Mouse (Mus musculus): ENCODE results near the gene Inf2. TPM values are rescaled to one million over a fixed set of nuclear protein-coding genes. Genes with fewer than 3 reads are reported as not detected.

Gene Inf2
- total and polyA plus RNA-seq, 2 experiments from 2014 or later = 2.7 to 17.1 TPM

GRCm38 (mm10) chr12:112592985-112593734, 4.6 kb downstream of the Inf2 start:
- Histone ChIP-seq H3K9me3 (replicated peaks; ENCODE audit: control insufficient read depth, low read length) (no peaks in the 10 kb centered on the region), H3K27me3 (ENCODE audit: control insufficient read depth, insufficient read depth, low read length) (no peaks in the 10 kb centered on the region), H3K9ac (replicated peaks; ENCODE audit: low read depth, low read length) (no peak overlapping the region), H3K4me3 (ENCODE audit: low read depth, low read length) (no peak overlapping the region), H3K27ac (ENCODE audit: low read depth) (peak overlapping the region; percentile 54), H3K4me2 (ENCODE audit: low read depth, low read length) (peak overlapping the region; percentile 16; the same call in 1 of the 2 replicates), H3K4me1 (ENCODE audit: control insufficient read depth, insufficient read depth) (peaks cover 62% of the 10 kb centered on the region), H3K36me3 (replicated peaks; ENCODE audit: control insufficient read depth, insufficient read depth, low read length) (no peaks in the 10 kb centered on the region)
- TF ChIP-seq CTCF (IDR thresholded peaks at IDR 0.05; ENCODE audit: low read depth) (no peak), EP300 (IDR thresholded peaks at IDR 0.05; ENCODE audit: low read depth) (peak; percentile 27; the same call in 1 of the 2 replicates)
- ATAC-seq (ENCODE audit: insufficient read depth, low read depth) (no peak), DNase-seq (ENCODE audit: low spot score) (no peak)
- WGBS = 69% methylated on average over 21 of the region's 21 CpGs

GRCm38 (mm10) chr12:112593951-112594915, 5.6 kb downstream of the Inf2 start:
- no peaks in the 10 kb centered on the region for H3K9me3 ChIP-seq (replicated peaks; ENCODE audit: control insufficient read depth, low read length)
- no peak for ATAC-seq (ENCODE audit: insufficient read depth, low read depth)

GRCm38 (mm10) chr12:112594989-112595388, 6.4 kb downstream of the Inf2 start:
- peak overlapping the region; percentile 54; the same call in 1 of the 2 replicates for H3K27ac ChIP-seq (ENCODE audit: low read depth)
- H3K27me3 ChIP-seq (ENCODE audit: control insufficient read depth, insufficient read depth, low read length) = no peaks in the 10 kb centered on the region
- H3K9me3 ChIP-seq (replicated peaks; ENCODE audit: control insufficient read depth, low read length) = no peaks in the 10 kb centered on the region
- 19% methylated on average over 4 of the region's 4 CpGs for WGBS
- H3K36me3 ChIP-seq (replicated peaks; ENCODE audit: control insufficient read depth, insufficient read depth, low read length) = 0 out of 2 replicates have a peak, but pooled peaks cover 4% of the 10 kb centered on the region
- no peak overlapping the region for H3K4me3 ChIP-seq (ENCODE audit: low read depth, low read length)
- no peak overlapping the region for H3K4me2 ChIP-seq (ENCODE audit: low read depth, low read length)
- TF ChIP-seq EP300 (IDR thresholded peaks at IDR 0.05; ENCODE audit: low read depth) (no peak), CTCF (IDR thresholded peaks at IDR 0.05; ENCODE audit: low read depth) (no peak)
- no peak for DNase-seq (ENCODE audit: low spot score)
- no peak overlapping the region for H3K9ac ChIP-seq (replicated peaks; ENCODE audit: low read depth, low read length)
- H3K4me1 ChIP-seq (ENCODE audit: control insufficient read depth, insufficient read depth) = peaks cover 58% of the 10 kb centered on the region
- no peak for ATAC-seq (ENCODE audit: insufficient read depth, low read depth)

More at GRCm38 (mm10) chr12:112593951-112594915, 5.6 kb downstream of the Inf2 start:
- no peak overlapping the region for H3K4me3 ChIP-seq (ENCODE audit: low read depth, low read length)
- no peak for DNase-seq (ENCODE audit: low spot score)
- H3K4me2 ChIP-seq (ENCODE audit: low read depth, low read length) = no peak overlapping the region
- H3K36me3 ChIP-seq (replicated peaks; ENCODE audit: control insufficient read depth, insufficient read depth, low read length) = no peaks in the 10 kb centered on the region
- peaks cover 61% of the 10 kb centered on the region for H3K4me1 ChIP-seq (ENCODE audit: control insufficient read depth, insufficient read depth)
- no peaks in the 10 kb centered on the region for H3K27me3 ChIP-seq (ENCODE audit: control insufficient read depth, insufficient read depth, low read length)
- TF ChIP-seq EP300 (IDR thresholded peaks at IDR 0.05; ENCODE audit: low read depth) = no peak
- no peak for TF ChIP-seq CTCF (IDR thresholded peaks at IDR 0.05; ENCODE audit: low read depth)
- 59% methylated on average over 16 of the region's 16 CpGs for WGBS
- no peak overlapping the region for H3K9ac ChIP-seq (replicated peaks; ENCODE audit: low read depth, low read length)
- peak overlapping the region; percentile 54 for H3K27ac ChIP-seq (ENCODE audit: low read depth)

DNA sequence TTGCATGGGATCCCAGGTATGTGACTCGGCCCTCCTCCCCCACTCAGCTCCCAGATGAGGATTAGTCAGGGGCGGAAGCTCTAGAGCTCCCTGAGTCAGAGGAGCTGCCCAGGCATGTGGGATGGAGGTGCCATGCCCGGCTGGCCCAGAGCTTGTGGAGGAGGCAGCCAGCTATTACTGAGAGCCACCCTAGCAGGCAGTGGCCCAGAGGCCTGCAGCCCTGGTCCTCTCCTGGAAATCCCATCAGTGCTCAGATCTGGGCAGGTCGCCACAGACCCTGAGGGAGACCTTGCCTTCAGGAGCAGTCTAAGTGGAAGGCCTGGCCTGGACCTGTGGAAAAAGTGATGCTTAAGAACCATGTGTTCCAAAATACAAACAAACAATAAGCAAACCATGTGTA, 7.0 kb downstream of the Inf2 start:
- H3K4me1 ChIP-seq (ENCODE audit: control insufficient read depth, insufficient read depth) = peaks cover 51% of the 10 kb centered on the region
- H3K27me3 ChIP-seq (ENCODE audit: control insufficient read depth, insufficient read depth, low read length) = no peaks in the 10 kb centered on the region
- ATAC-seq (ENCODE audit: insufficient read depth, low read depth) = no peak
- DNase-seq (ENCODE audit: low spot score) = no peak
- no peak overlapping the region for H3K9ac ChIP-seq (replicated peaks; ENCODE audit: low read depth, low read length)
- 0 out of 2 replicates have a peak, but pooled peaks cover 8% of the 10 kb centered on the region for H3K36me3 ChIP-seq (replicated peaks; ENCODE audit: control insufficient read depth, insufficient read depth, low read length)
- peak overlapping the region; percentile 54; the same call in 1 of the 2 replicates for H3K27ac ChIP-seq (ENCODE audit: low read depth)
- H3K4me3 ChIP-seq (ENCODE audit: low read depth, low read length) = no peak overlapping the region
- no peaks in the 10 kb centered on the region for H3K9me3 ChIP-seq (replicated peaks; ENCODE audit: control insufficient read depth, low read length)
- H3K4me2 ChIP-seq (ENCODE audit: low read depth, low read length) = no peak overlapping the region
- TF ChIP-seq CTCF (IDR thresholded peaks at IDR 0.05; ENCODE audit: low read depth) = no peak
- TF ChIP-seq EP300 (IDR thresholded peaks at IDR 0.05; ENCODE audit: low read depth) = no peak
- WGBS = 50% methylated on average over 4 of the region's 4 CpGs

- ATAC-seq (ENCODE audit: insufficient read depth, low read depth) = no peak
- no peak overlapping the region for H3K9ac ChIP-seq (replicated peaks; ENCODE audit: low read depth, low read length)
Observed at GRCm38 (mm10) chr12:112596454-112596853, 7.9 kb downstream of the Inf2 start.

More at GRCm38 (mm10) chr12:112596454-112596853, 7.9 kb downstream of the Inf2 start:
- Histone ChIP-seq H3K9me3 (replicated peaks; ENCODE audit: control insufficient read depth, low read length) (no peaks in the 10 kb centered on the region), H3K27me3 (ENCODE audit: control insufficient read depth, insufficient read depth, low read length) (no peaks in the 10 kb centered on the region), H3K4me1 (ENCODE audit: control insufficient read depth, insufficient read depth) (peaks cover 45% of the 10 kb centered on the region), H3K4me2 (ENCODE audit: low read depth, low read length) (no peak overlapping the region), H3K4me3 (ENCODE audit: low read depth, low read length) (no peak overlapping the region), H3K27ac (ENCODE audit: low read depth) (no peak overlapping the region), H3K36me3 (replicated peaks; ENCODE audit: control insufficient read depth, insufficient read depth, low read length) (0 out of 2 replicates have a peak, but pooled peaks cover 8% of the 10 kb centered on the region)
- WGBS = 64% methylated on average over 9 of the region's 9 CpGs
- TF ChIP-seq EP300 (IDR thresholded peaks at IDR 0.05; ENCODE audit: low read depth) = no peak
- no peak for TF ChIP-seq CTCF (IDR thresholded peaks at IDR 0.05; ENCODE audit: low read depth)
- DNase-seq (ENCODE audit: low spot score) = no peak
